Mouse (Mus musculus) spleen, adult 2 months (tissue): ENCODE results near the gene Clec16a. TPM values are rescaled to one million over a fixed set of nuclear protein-coding genes. Genes with fewer than 3 reads are reported as not detected.
A peak's percentile ranks its signal among the peaks of the same experiment; 100 is the strongest.

ENCODE experiments used
- DNase-seq, 2 experiments: peaks; one replicate each; pipeline versions ENCODE4 v3.0.0 to v3.0.0-alpha.2; 2012 to 2021; ENCODE audit warnings: low spot score in 2 of 2, low read depth in 1 of 2
- H3K27ac ChIP-seq: fragments of 200-500 bp; 2 replicates; pipeline ENCODE4 v1.5.1; 2012; ENCODE audit warnings: low read length, inconsistent platforms; ENCODE audit not compliant: insufficient read depth
- H3K27me3 ChIP-seq: fragments of 200-500 bp; 2 replicates; pipeline ENCODE4 v1.6.1; 2012; ENCODE audit warnings: mild to moderate bottlenecking, moderate library complexity, low read length, inconsistent platforms; ENCODE audit not compliant: control insufficient read depth, insufficient read depth
- H3K36me3 ChIP-seq: fragments of 200-500 bp; 2 replicates; pipeline ENCODE4 v1.6.1; 2012; ENCODE audit warnings: mild to moderate bottlenecking, low read length, inconsistent platforms; ENCODE audit not compliant: control insufficient read depth, insufficient read depth
- H3K4me1 ChIP-seq: fragments of 200-500 bp; 2 replicates; pipeline ENCODE4 v1.6.1; 2011; ENCODE audit warnings: inconsistent platforms; ENCODE audit not compliant: control insufficient read depth, insufficient read depth, insufficient read length
- H3K4me3 ChIP-seq: fragments of 200-500 bp; 2 replicates; pipeline ENCODE4 v1.5.1; 2011; ENCODE audit warnings: mild to moderate bottlenecking, inconsistent platforms; ENCODE audit not compliant: insufficient read depth, insufficient read length; ENCODE audit errors: extremely low read depth
- CTCF ChIP-seq: fragments of 200-500 bp; IDR thresholded peaks from 2 replicates; pipeline ENCODE4 v1.5.1; 2011; ENCODE audit warnings: mild to moderate bottlenecking, inconsistent platforms; ENCODE audit not compliant: insufficient read depth, insufficient read length, insufficient replicate concordance; ENCODE audit errors: extremely low read depth
- POLR2A ChIP-seq: fragments of 200-500 bp; IDR thresholded peaks from 2 replicates; pipeline ENCODE4 v1.6.1; 2011; ENCODE audit warnings: low read depth, low read length, inconsistent platforms
- WGBS: fragments of 180-500 bp; shearing (Covaris S2); methylation state at CpG from one replicate; pipeline ENCODE4 v1.1.7; 2018; 5-methylcytosine and 5-hydroxymethylcytosine counted together
- polyA plus RNA-seq: library from polyadenylated mRNA; depleted of rRNA; stranded (reverse); fragments of >200 nt; gene quantifications from 2 replicates; pipeline ENCODE4 v1.2.3, GENCODE M21; 2012

Gene Clec16a
- polyA plus RNA-seq, 1 experiment = 8.2 TPM

- no peaks in the 10 kb centered on the region for H3K27me3 ChIP-seq
- DNase-seq = no peak
- TF ChIP-seq CTCF = no peak
- TF ChIP-seq POLR2A = no peak
- no peaks in the 10 kb centered on the region for H3K36me3 ChIP-seq
- no peak overlapping the region for H3K4me3 ChIP-seq
- H3K4me1 ChIP-seq = peaks cover 16% of the 10 kb centered on the region; the same call in 1 of the 2 replicates
- 78% methylated on average over 4 of the region's 4 CpGs for WGBS
- H3K27ac ChIP-seq = no peak overlapping the region
Measured at GRCm38 (mm10) chr16:10731785-10732184, 186.6 kb downstream of the Clec16a start.

- Histone ChIP-seq H3K36me3 (no peaks in the 10 kb centered on the region), H3K4me1 (peaks cover 16% of the 10 kb centered on the region; the same call in 1 of the 2 replicates), H3K27me3 (no peaks in the 10 kb centered on the region), H3K27ac (no peak overlapping the region), H3K4me3 (no peak overlapping the region)
- DNase-seq = no peak
- WGBS = 24% methylated on average over 5 of the region's 5 CpGs
- TF ChIP-seq CTCF (no peak), POLR2A (no peak)
Measured at GRCm38 (mm10) chr16:10732421-10732820, 187.3 kb downstream of the Clec16a start.

DNA sequence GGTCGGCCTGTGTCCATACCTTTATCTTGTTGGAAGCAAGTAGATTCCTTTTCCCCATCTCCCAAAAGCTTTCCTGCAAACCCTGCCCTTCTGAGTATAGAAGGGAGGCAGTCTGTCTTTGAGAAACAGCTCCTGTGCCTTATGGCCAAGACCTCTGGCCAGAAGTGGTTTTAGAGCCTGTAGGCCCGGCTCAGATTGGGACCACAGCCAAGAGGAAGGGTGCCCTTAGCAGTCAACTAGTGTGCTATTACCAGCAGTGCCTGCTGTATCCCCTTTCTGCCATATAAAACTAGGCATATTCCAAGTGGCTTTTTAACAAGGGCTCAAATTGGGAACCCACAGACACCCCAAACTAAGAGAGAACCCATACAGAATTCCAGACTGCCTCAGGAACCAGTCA lies 190.6 kb downstream of the Clec16a start:
- H3K27me3 ChIP-seq = no peaks in the 10 kb centered on the region
- H3K4me1 ChIP-seq = peaks cover 17% of the 10 kb centered on the region
- WGBS = 58% methylated on average over 2 of the region's 2 CpGs
- TF ChIP-seq POLR2A (no peak), CTCF (no peak)
- no peak for DNase-seq
- no peaks in the 10 kb centered on the region for H3K36me3 ChIP-seq
- no peak overlapping the region for H3K4me3 ChIP-seq
- H3K27ac ChIP-seq = no peak overlapping the region

DNA sequence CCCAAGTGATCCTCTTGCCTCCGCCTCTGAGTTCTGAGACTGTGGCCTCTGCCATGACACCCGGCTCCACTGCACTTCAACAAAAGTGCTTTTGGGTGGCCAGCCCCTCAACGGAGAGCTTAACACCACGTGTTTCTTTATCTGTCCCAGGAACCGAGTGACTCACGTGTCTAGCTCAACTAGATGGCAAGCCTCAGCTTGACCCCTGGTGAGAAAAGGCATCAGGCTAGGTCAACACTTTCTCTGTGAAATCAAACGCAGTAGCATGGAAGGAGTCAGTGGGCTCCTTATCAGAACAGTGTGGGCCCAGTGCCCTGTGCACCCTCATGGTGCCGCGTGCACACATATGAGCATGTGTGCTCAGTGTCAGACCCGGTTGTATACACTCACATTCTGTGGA lies 191.2 kb downstream of the Clec16a start:
- no peak for DNase-seq
- Histone ChIP-seq H3K4me3 (no peak overlapping the region), H3K27ac (no peak overlapping the region), H3K27me3 (no peaks in the 10 kb centered on the region), H3K4me1 (peaks cover 19% of the 10 kb centered on the region), H3K36me3 (no peaks in the 10 kb centered on the region)
- WGBS = 82% methylated on average over 10 of the region's 10 CpGs
- no peak for TF ChIP-seq CTCF
- TF ChIP-seq POLR2A = no peak

DNA sequence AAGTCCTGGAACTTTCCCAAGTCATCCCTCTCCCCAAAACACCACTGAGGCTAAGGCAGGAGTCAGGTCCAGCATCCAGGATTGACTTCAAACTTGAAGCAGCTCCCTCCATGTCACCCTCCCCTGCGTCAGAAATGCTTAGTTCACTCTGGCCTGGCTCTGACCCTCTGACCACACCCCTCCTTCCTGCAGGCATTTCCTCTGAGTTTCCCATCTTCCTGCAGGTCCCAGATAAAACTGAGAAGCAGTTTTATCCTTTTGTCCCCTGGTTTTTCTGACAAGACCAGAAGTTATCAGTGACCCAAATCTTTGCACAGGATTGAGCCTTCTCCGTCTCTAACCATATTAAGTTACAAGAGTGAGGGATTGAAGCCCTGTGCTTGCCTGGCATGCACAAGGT lies 192.4 kb downstream of the Clec16a start:
- Histone ChIP-seq H3K4me3 (no peak overlapping the region), H3K27ac (peak overlapping the region; percentile 16; the same call in 1 of the 2 replicates), H3K27me3 (no peaks in the 10 kb centered on the region), H3K36me3 (no peaks in the 10 kb centered on the region), H3K4me1 (peaks cover 12% of the 10 kb centered on the region)
- no peak for DNase-seq
- no peak for TF ChIP-seq CTCF
- TF ChIP-seq POLR2A = no peak
- WGBS = 67% methylated on average over 2 of the region's 2 CpGs

- Histone ChIP-seq H3K27ac (no peak overlapping the region), H3K4me3 (no peak overlapping the region), H3K4me1 (peaks cover 10% of the 10 kb centered on the region), H3K27me3 (no peaks in the 10 kb centered on the region), H3K36me3 (no peaks in the 10 kb centered on the region)
- WGBS = 74% methylated on average over 3 of the region's 3 CpGs
- DNase-seq = no peak
- no peak for TF ChIP-seq CTCF
Measured at GRCm38 (mm10) chr16:10738866-10739265, 193.7 kb downstream of the Clec16a start.

GRCm38 (mm10) chr16:10739854-10740398 lies 194.8 kb downstream of the Clec16a start:
- 73% methylated on average over 9 of the region's 9 CpGs for WGBS
- no peaks in the 10 kb centered on the region for H3K36me3 ChIP-seq

More at GRCm38 (mm10) chr16:10739854-10740398, 194.8 kb downstream of the Clec16a start:
- TF ChIP-seq POLR2A (no peak), CTCF (no peak)
- Histone ChIP-seq H3K27me3 (no peaks in the 10 kb centered on the region), H3K4me3 (no peak overlapping the region), H3K4me1 (peaks cover 10% of the 10 kb centered on the region), H3K27ac (no peak overlapping the region)
- DNase-seq = no peak
